Mouse (Mus musculus) cerebellum, adult 9-10 months (tissue): ENCODE data around the gene Zfyve28.

Experiments used
- DNase-seq: peaks from one replicate; pipeline ENCODE4 v3.0.0; 2022

The Zfyve28 gene

GRCm38 (mm10) chr5:34202006-34202405, 86.2 kb downstream of the Zfyve28 start:
- peak; percentile 45 for DNase-seq

GRCm38 (mm10) chr5:34201396-34201795, 86.9 kb downstream of the Zfyve28 start:
- peak; percentile 47 for DNase-seq

GRCm38 (mm10) chr5:34198615-34199014, 89.6 kb downstream of the Zfyve28 start:
- peak; percentile 20 for DNase-seq

- peak; percentile 73 for DNase-seq
Measured at GRCm38 (mm10) chr5:34197243-34197642, 91.0 kb downstream of the Zfyve28 start.

GRCm38 (mm10) chr5:34196423-34196822, 91.8 kb downstream of the Zfyve28 start:
- no peak for DNase-seq

GRCm38 (mm10) chr5:34195786-34196185, 92.5 kb downstream of the Zfyve28 start:
- no peak for DNase-seq

GRCm38 (mm10) chr5:34194975-34195662, 93.1 kb downstream of the Zfyve28 start:
- no peak for DNase-seq

GRCm38 (mm10) chr5:34194426-34194825, 93.8 kb downstream of the Zfyve28 start:
- no peak for DNase-seq

GRCm38 (mm10) chr5:34191843-34192242, 96.4 kb downstream of the Zfyve28 start:
- no peak for DNase-seq

- no peak for DNase-seq
Measured at GRCm38 (mm10) chr5:34191021-34191420, 97.2 kb downstream of the Zfyve28 start.

GRCm38 (mm10) chr5:34189521-34189920, 98.7 kb downstream of the Zfyve28 start:
- DNase-seq = no peak

GRCm38 (mm10) chr5:34188856-34189255, 99.4 kb downstream of the Zfyve28 start:
- DNase-seq = no peak

GRCm38 (mm10) chr5:34187601-34188316, 100.5 kb downstream of the Zfyve28 start, which contains the start of gene Mxd4:
Gene Mxd4, minus strand, starts transcription at chr5:34187720.
- peak; percentile 100 for DNase-seq

GRCm38 (mm10) chr5:34186961-34187391, 101.3 kb downstream of the Zfyve28 start:
- DNase-seq = no peak

- no peak for DNase-seq
Measured at GRCm38 (mm10) chr5:34186391-34186790, 101.9 kb downstream of the Zfyve28 start.

- DNase-seq = no peak
Measured at GRCm38 (mm10) chr5:34185791-34186190, 102.5 kb downstream of the Zfyve28 start.

- no peak for DNase-seq
Measured at GRCm38 (mm10) chr5:34185051-34185580, 103.1 kb downstream of the Zfyve28 start.

- DNase-seq = no peak
Measured at GRCm38 (mm10) chr5:34183976-34184375, 104.3 kb downstream of the Zfyve28 start.

- no peak for DNase-seq
Measured at GRCm38 (mm10) chr5:34183156-34183880, 104.9 kb downstream of the Zfyve28 start.

- DNase-seq = no peak
Measured at GRCm38 (mm10) chr5:34182486-34182885, 105.8 kb downstream of the Zfyve28 start.

- peak; percentile 25 for DNase-seq
Measured at GRCm38 (mm10) chr5:34177821-34178220, 110.4 kb downstream of the Zfyve28 start.

- DNase-seq = peak; percentile 73
Measured at GRCm38 (mm10) chr5:34177091-34177490, 111.2 kb downstream of the Zfyve28 start.

- DNase-seq = peak; percentile 57
Measured at GRCm38 (mm10) chr5:34176691-34177090, 111.6 kb downstream of the Zfyve28 start.
